Mouse (Mus musculus) intestine, embryonic 15.5 days (tissue): Measurements from ENCODE around the gene Atf7ip. TPM values are rescaled to one million over a fixed set of nuclear protein-coding genes. Genes with fewer than 3 reads are reported as not detected.

ENCODE experiments used
- ATAC-seq: fragments of 200-750 bp; cut with Nextera tagmentation; 2 replicates; pipeline ENCODE4 v1.8.0; 2017; ENCODE audit warnings: moderate TSS enrichment, moderate library complexity
- H3K27ac ChIP-seq: fragments of 300-500 bp; sonication (generic); 2 replicates; pipeline ENCODE4 v1.5.1; 2015; ENCODE audit warnings: mild to moderate bottlenecking, inconsistent platforms
- H3K27me3 ChIP-seq: fragments of 300-500 bp; sonication (generic); replicated peaks from 2 replicates; pipeline ENCODE4 v1.6.1; 2015; ENCODE audit warnings: inconsistent platforms
- H3K36me3 ChIP-seq: fragments of 300-500 bp; sonication (generic); 2 replicates; pipeline ENCODE4 v1.6.1; 2015; ENCODE audit warnings: inconsistent platforms
- H3K4me1 ChIP-seq: fragments of 300-500 bp; sonication (generic); replicated peaks from 2 replicates; pipeline ENCODE4 v1.6.1; 2015; ENCODE audit warnings: inconsistent platforms
- H3K4me2 ChIP-seq: fragments of 300-500 bp; sonication (generic); replicated peaks from 2 replicates; pipeline ENCODE4 v1.6.1; 2015; ENCODE audit warnings: mild to moderate bottlenecking, inconsistent platforms
- H3K4me3 ChIP-seq: fragments of 300-500 bp; sonication (generic); replicated peaks from 2 replicates; pipeline ENCODE4 v1.5.1; 2015; ENCODE audit warnings: inconsistent platforms
- H3K9ac ChIP-seq: fragments of 300-500 bp; sonication (generic); 2 replicates; pipeline ENCODE4 v1.6.1; 2015; ENCODE audit warnings: inconsistent platforms
- H3K9me3 ChIP-seq: fragments of 300-500 bp; sonication (generic); 2 replicates; pipeline ENCODE4 v1.6.1; 2016; ENCODE audit warnings: inconsistent platforms
- WGBS: fragments of 180-500 bp; shearing (Covaris S2); methylation state at CpG from one replicate; pipeline ENCODE4 v1.1.7; 2015; 5-methylcytosine and 5-hydroxymethylcytosine counted together
- polyA plus RNA-seq: library from polyadenylated mRNA; unstranded; fragments of >200 nt; fragmentation: Nextera tagmentation; extraction: Ambion mirVana; gene quantifications from 2 replicates; pipeline ENCODE4 v1.2.1, GENCODE M21; 2015

Atf7ip gene
- polyA plus RNA-seq, 1 experiment from 2014 or later = 24.1 TPM

GRCm38 (mm10) chr6:136611351-136612215 lies 105.6 kb downstream of the Atf7ip start:
- WGBS = 94% methylated on average over 17 of the region's 17 CpGs
- no peak overlapping the region for H3K27ac ChIP-seq
- H3K9me3 ChIP-seq = no peaks in the 10 kb centered on the region
- H3K9ac ChIP-seq = no peak overlapping the region
- H3K36me3 ChIP-seq = peaks cover 21% of the 10 kb centered on the region
- H3K27me3 ChIP-seq = no peaks in the 10 kb centered on the region
- H3K4me2 ChIP-seq = no peak overlapping the region
- no peak for ATAC-seq
- no peak overlapping the region for H3K4me3 ChIP-seq
- no peaks in the 10 kb centered on the region for H3K4me1 ChIP-seq

GRCm38 (mm10) chr6:136612312-136612711 lies 106.3 kb downstream of the Atf7ip start:
- H3K27me3 ChIP-seq = no peaks in the 10 kb centered on the region
- H3K27ac ChIP-seq = no peak overlapping the region
- H3K4me2 ChIP-seq = no peak overlapping the region
- 91% methylated on average over 3 of the region's 3 CpGs for WGBS
- H3K9ac ChIP-seq = no peak overlapping the region
- H3K9me3 ChIP-seq = no peaks in the 10 kb centered on the region
- no peaks in the 10 kb centered on the region for H3K4me1 ChIP-seq
- no peak for ATAC-seq
- peaks cover 18% of the 10 kb centered on the region for H3K36me3 ChIP-seq
- H3K4me3 ChIP-seq = no peak overlapping the region

GRCm38 (mm10) chr6:136614156-136614555 lies 108.2 kb downstream of the Atf7ip start:
- no peak for ATAC-seq
- no peaks in the 10 kb centered on the region for H3K27me3 ChIP-seq
- H3K4me3 ChIP-seq = no peak overlapping the region
- no peaks in the 10 kb centered on the region for H3K4me1 ChIP-seq
- H3K9ac ChIP-seq = no peak overlapping the region
- no peak overlapping the region for H3K4me2 ChIP-seq
- no peaks in the 10 kb centered on the region for H3K9me3 ChIP-seq
- H3K36me3 ChIP-seq = peaks cover 7% of the 10 kb centered on the region; the same call in 1 of the 2 replicates
- 95% methylated on average over 3 of the region's 3 CpGs for WGBS
- no peak overlapping the region for H3K27ac ChIP-seq

GRCm38 (mm10) chr6:136620361-136621139 lies 114.6 kb downstream of the Atf7ip start:
- Histone ChIP-seq H3K27ac (no peak overlapping the region), H3K36me3 (no peaks in the 10 kb centered on the region), H3K9me3 (no peaks in the 10 kb centered on the region), H3K4me2 (peak overlapping the region; percentile 20; the same call in 1 of the 2 replicates), H3K4me3 (no peak overlapping the region), H3K4me1 (0 out of 2 replicates have a peak, but pooled peaks cover 3% of the 10 kb centered on the region), H3K27me3 (no peaks in the 10 kb centered on the region), H3K9ac (no peak overlapping the region)
- ATAC-seq = peak; percentile 60
- WGBS = 44% methylated on average over 17 of the region's 17 CpGs

GRCm38 (mm10) chr6:136625421-136625820 lies 119.5 kb downstream of the Atf7ip start:
- no peak overlapping the region for H3K4me2 ChIP-seq
- 89% methylated on average over 12 of the region's 12 CpGs for WGBS
- H3K4me1 ChIP-seq = 0 out of 2 replicates have a peak, but pooled peaks cover 3% of the 10 kb centered on the region
- H3K9me3 ChIP-seq = no peaks in the 10 kb centered on the region
- H3K36me3 ChIP-seq = no peaks in the 10 kb centered on the region
- H3K9ac ChIP-seq = no peak overlapping the region
- no peaks in the 10 kb centered on the region for H3K27me3 ChIP-seq
- no peak overlapping the region for H3K4me3 ChIP-seq
- no peak for ATAC-seq
- H3K27ac ChIP-seq = no peak overlapping the region

- Histone ChIP-seq H3K4me3 (no peak overlapping the region), H3K36me3 (no peaks in the 10 kb centered on the region), H3K27me3 (no peaks in the 10 kb centered on the region), H3K9ac (no peak overlapping the region), H3K4me2 (no peak overlapping the region), H3K4me1 (0 out of 2 replicates have a peak, but pooled peaks cover 3% of the 10 kb centered on the region), H3K27ac (no peak overlapping the region), H3K9me3 (no peaks in the 10 kb centered on the region)
- WGBS = 76% methylated on average over 5 of the region's 5 CpGs
- ATAC-seq = peak; percentile 72
Observed at GRCm38 (mm10) chr6:136629639-136630038, 123.7 kb downstream of the Atf7ip start.

- Histone ChIP-seq H3K27me3 (no peaks in the 10 kb centered on the region), H3K36me3 (no peaks in the 10 kb centered on the region), H3K4me1 (no peaks in the 10 kb centered on the region), H3K4me2 (no peak overlapping the region), H3K9me3 (no peaks in the 10 kb centered on the region), H3K9ac (no peak overlapping the region), H3K27ac (no peak overlapping the region), H3K4me3 (no peak overlapping the region)
- 71% methylated on average over 8 of the region's 8 CpGs for WGBS
- no peak for ATAC-seq
Observed at GRCm38 (mm10) chr6:136631519-136631918, 125.6 kb downstream of the Atf7ip start.

GRCm38 (mm10) chr6:136631945-136632534 lies 126.1 kb downstream of the Atf7ip start:
- H3K4me2 ChIP-seq = no peak overlapping the region
- no peaks in the 10 kb centered on the region for H3K36me3 ChIP-seq
- ATAC-seq = no peak
- 74% methylated on average over 13 of the region's 13 CpGs for WGBS
- no peaks in the 10 kb centered on the region for H3K9me3 ChIP-seq
- no peaks in the 10 kb centered on the region for H3K27me3 ChIP-seq
- H3K27ac ChIP-seq = no peak overlapping the region
- H3K9ac ChIP-seq = no peak overlapping the region
- no peaks in the 10 kb centered on the region for H3K4me1 ChIP-seq
- no peak overlapping the region for H3K4me3 ChIP-seq

- no peak overlapping the region for H3K27ac ChIP-seq
- H3K4me3 ChIP-seq = no peak overlapping the region
- H3K36me3 ChIP-seq = no peaks in the 10 kb centered on the region
- no peak for ATAC-seq
- 83% methylated on average over 3 of the region's 3 CpGs for WGBS
- H3K9ac ChIP-seq = no peak overlapping the region
- H3K4me1 ChIP-seq = no peaks in the 10 kb centered on the region
- no peak overlapping the region for H3K4me2 ChIP-seq
- no peaks in the 10 kb centered on the region for H3K9me3 ChIP-seq
- H3K27me3 ChIP-seq = no peaks in the 10 kb centered on the region
Observed at GRCm38 (mm10) chr6:136633154-136633553, 127.2 kb downstream of the Atf7ip start.

- WGBS = 49% methylated on average over 6 of the region's 6 CpGs
- H3K27ac ChIP-seq = no peak overlapping the region
- no peaks in the 10 kb centered on the region for H3K27me3 ChIP-seq
- H3K36me3 ChIP-seq = no peaks in the 10 kb centered on the region
- H3K4me3 ChIP-seq = no peak overlapping the region
- H3K4me1 ChIP-seq = no peaks in the 10 kb centered on the region
- H3K9ac ChIP-seq = no peak overlapping the region
- no peak for ATAC-seq
- no peaks in the 10 kb centered on the region for H3K9me3 ChIP-seq
- no peak overlapping the region for H3K4me2 ChIP-seq
Observed at GRCm38 (mm10) chr6:136633719-136634118, 127.8 kb downstream of the Atf7ip start.

GRCm38 (mm10) chr6:136634982-136635381 lies 129.0 kb downstream of the Atf7ip start:
- no peak overlapping the region for H3K4me3 ChIP-seq
- H3K27me3 ChIP-seq = no peaks in the 10 kb centered on the region
- H3K4me2 ChIP-seq = no peak overlapping the region
- H3K27ac ChIP-seq = no peak overlapping the region
- H3K36me3 ChIP-seq = no peaks in the 10 kb centered on the region
- H3K9ac ChIP-seq = no peak overlapping the region
- no peak for ATAC-seq
- H3K9me3 ChIP-seq = no peaks in the 10 kb centered on the region
- WGBS = 68% methylated on average over 3 of the region's 3 CpGs
- no peaks in the 10 kb centered on the region for H3K4me1 ChIP-seq

- no peak overlapping the region for H3K9ac ChIP-seq
- no peaks in the 10 kb centered on the region for H3K4me1 ChIP-seq
- ATAC-seq = no peak
- H3K36me3 ChIP-seq = no peaks in the 10 kb centered on the region
- no peak overlapping the region for H3K4me3 ChIP-seq
- 90% methylated on average over 2 of the region's 2 CpGs for WGBS
- H3K27me3 ChIP-seq = no peaks in the 10 kb centered on the region
- H3K27ac ChIP-seq = no peak overlapping the region
- H3K4me2 ChIP-seq = no peak overlapping the region
- H3K9me3 ChIP-seq = no peaks in the 10 kb centered on the region
Observed at GRCm38 (mm10) chr6:136644171-136644570, 138.2 kb downstream of the Atf7ip start.
